Mouse (Mus musculus) hematopoietic stem cell, adult 5-6 weeks (primary cell): Measurements from ENCODE around the gene Gm21915. TPM values are rescaled to one million over a fixed set of nuclear protein-coding genes. Genes with fewer than 3 reads are reported as not detected.

Experiments
- ATAC-seq, 2 experiments: fragments of 125-278 bp in 1 of 2; replicated peaks in 1 of 2; 2 replicates each; pipeline ENCODE4 v1.8.0; 2016 to 2017; ENCODE audit warnings: inconsistent platforms in 2 of 2, mild to moderate bottlenecking in 2 of 2, moderate number of reproducible peaks in 2 of 2, low read depth in 1 of 2, moderate TSS enrichment in 1 of 2; ENCODE audit not compliant: low FRiP score in 2 of 2, poor library complexity in 2 of 2, severe bottlenecking in 2 of 2, insufficient read depth in 1 of 2, low TSS enrichment in 1 of 2
- total RNA-seq: library from RNA; stranded (forward); fragments of 172-1452, 232-1000 nt; gene quantifications from 2 replicates; pipeline ENCODE4 v1.2.3, GENCODE M21; 2017

Gene Gm21915
- not detected in 2 replicates for total RNA-seq

- ATAC-seq, result no peak
Observed at GRCm38 (mm10) chr9:40670313-40670712, at the start of gene Gm21915. TSS of gene Gm21915 (plus strand) at chr9:40670613.

- no peak for ATAC-seq
Observed at GRCm38 (mm10) chr9:40622265-40622664, 48.1 kb upstream of the Gm21915 start.

- ATAC-seq, result no peak; a peak in 1 of 4 replicates
Observed at GRCm38 (mm10) chr9:40622793-40623192, 47.6 kb upstream of the Gm21915 start.

GRCm38 (mm10) chr9:40625341-40625740, 45.1 kb upstream of the Gm21915 start:
- no peak for ATAC-seq

- ATAC-seq, result no peak
Observed at GRCm38 (mm10) chr9:40626566-40626965, 43.8 kb upstream of the Gm21915 start.

GRCm38 (mm10) chr9:40627146-40627713, 43.2 kb upstream of the Gm21915 start:
- no peak for ATAC-seq

GRCm38 (mm10) chr9:40628130-40629069, 42.0 kb upstream of the Gm21915 start:
- ATAC-seq, result peak; percentile 54 to 61; a peak in 3 of 4 replicates

GRCm38 (mm10) chr9:40629441-40629840, 41.0 kb upstream of the Gm21915 start:
- no peak for ATAC-seq

- peak; percentile 82 to 84 for ATAC-seq
Observed at GRCm38 (mm10) chr9:40631101-40631500, 39.3 kb upstream of the Gm21915 start.

- ATAC-seq, result peak in 1 of 2 experiments; percentile 48; a peak in 1 of 4 replicates
Observed at GRCm38 (mm10) chr9:40631505-40631904, 38.9 kb upstream of the Gm21915 start.

- peak; percentile 69; a peak in 3 of 4 replicates for ATAC-seq
Observed at GRCm38 (mm10) chr9:40636054-40636453, 34.4 kb upstream of the Gm21915 start.

- peak; percentile 35 to 55; a peak in 2 of 4 replicates for ATAC-seq
Observed at GRCm38 (mm10) chr9:40637705-40638393, 32.6 kb upstream of the Gm21915 start.

GRCm38 (mm10) chr9:40638394-40639049, 31.9 kb upstream of the Gm21915 start:
- ATAC-seq, result no peak

GRCm38 (mm10) chr9:40639536-40640187, 30.8 kb upstream of the Gm21915 start:
- no peak for ATAC-seq

GRCm38 (mm10) chr9:40641318-40641717, 29.1 kb upstream of the Gm21915 start:
- peak in 1 of 2 experiments; percentile 37; a peak in 1 of 4 replicates for ATAC-seq

GRCm38 (mm10) chr9:40642470-40643220, 27.8 kb upstream of the Gm21915 start:
- peak in 1 of 2 experiments; percentile 40; a peak in 2 of 4 replicates for ATAC-seq
